Mouse (Mus musculus) forebrain, embryonic 10.5 days (tissue): ENCODE measurements around the gene Krt35. TPM values are rescaled to one million over a fixed set of nuclear protein-coding genes. Genes with fewer than 3 reads are reported as not detected.

Experiments
- DNase-seq: peaks from one replicate; pipeline ENCODE4 v3.0.0-alpha.2; 2017; ENCODE audit warnings: low spot score; ENCODE audit errors: extremely low spot score
- H3K27ac ChIP-seq: fragments of 300-500 bp; sonication (generic); 2 replicates; pipeline ENCODE4 v1.5.1; 2016; ENCODE audit warnings: mild to moderate bottlenecking
- H3K27me3 ChIP-seq: fragments of 300-500 bp; sonication (generic); 2 replicates; pipeline ENCODE4 v1.6.1; 2016; ENCODE audit warnings: mild to moderate bottlenecking; ENCODE audit not compliant: poor library complexity, severe bottlenecking
- H3K36me3 ChIP-seq: fragments of 300-500 bp; sonication (generic); replicated peaks from 2 replicates; pipeline ENCODE4 v1.6.1; 2016; ENCODE audit warnings: mild to moderate bottlenecking, moderate library complexity
- H3K4me1 ChIP-seq: fragments of 300-500 bp; sonication (generic); 2 replicates; pipeline ENCODE4 v1.6.1; 2016
- H3K4me3 ChIP-seq: fragments of 300-500 bp; sonication (generic); 2 replicates; pipeline ENCODE4 v1.5.1; 2016; ENCODE audit warnings: mild to moderate bottlenecking, moderate library complexity
- H3K9me3 ChIP-seq: fragments of 300-500 bp; sonication (generic); 2 replicates; pipeline ENCODE4 v1.6.1; 2016; ENCODE audit warnings: mild to moderate bottlenecking, moderate library complexity
- whole genome bisulfite sequencing: fragments of 180-500 bp; shearing (Covaris S2); methylation state at CpG from one replicate; pipeline ENCODE4 v1.1.7; 2016; 5-methylcytosine and 5-hydroxymethylcytosine counted together
- polyA plus RNA-seq: library from polyadenylated mRNA; unstranded; fragments of >200 nt; fragmentation: Nextera tagmentation; extraction: Ambion mirVana; gene quantifications from 2 replicates; pipeline ENCODE4 v1.2.1, GENCODE M21; 2016

The Krt35 gene
- polyA plus RNA-seq, result not detected in 2 replicates

GRCm38 (mm10) chr11:100096141-100096540 lies at the start of gene Krt35:
Krt35 (minus strand) TSS chr11:100096241.
- peaks cover 18% of the 10 kb centered on the region for H3K4me1 ChIP-seq
- 79% methylated on average over 9 of the region's 9 CpGs for WGBS
- DNase-seq, result no peak
- H3K36me3 ChIP-seq, result no peaks in the 10 kb centered on the region
- H3K4me3 ChIP-seq, result no peak within 1 kb of the TSS
- no peak within 1 kb of the TSS for H3K27ac ChIP-seq
- no peaks in the 10 kb centered on the region for H3K27me3 ChIP-seq
- no peaks in the 10 kb centered on the region for H3K9me3 ChIP-seq

GRCm38 (mm10) chr11:100145104-100145503 lies 49.1 kb upstream of the Krt35 start:
- WGBS, result under 1% methylated on average over 20 of the region's 20 CpGs
- Histone ChIP-seq H3K4me1 (peaks cover 18% of the 10 kb centered on the region), H3K27me3 (peaks cover 42% of the 10 kb centered on the region), H3K36me3 (no peaks in the 10 kb centered on the region), H3K9me3 (no peaks in the 10 kb centered on the region), H3K27ac (no peak overlapping the region), H3K4me3 (peak overlapping the region; percentile 52)
- DNase-seq, result no peak

- H3K9me3 ChIP-seq, result no peaks in the 10 kb centered on the region
- H3K27ac ChIP-seq, result no peak overlapping the region
- WGBS, result 94% methylated on average over 21 of the region's 21 CpGs
- peaks cover 51% of the 10 kb centered on the region for H3K4me1 ChIP-seq
- H3K4me3 ChIP-seq, result no peak overlapping the region
- peaks cover 24% of the 10 kb centered on the region for H3K27me3 ChIP-seq
- H3K36me3 ChIP-seq, result no peaks in the 10 kb centered on the region
- no peak for DNase-seq
Observed at GRCm38 (mm10) chr11:100140966-100141365, 44.9 kb upstream of the Krt35 start.

- Histone ChIP-seq H3K36me3 (no peaks in the 10 kb centered on the region), H3K27ac (peak overlapping the region; percentile 62), H3K27me3 (peaks cover 8% of the 10 kb centered on the region), H3K9me3 (no peaks in the 10 kb centered on the region), H3K4me1 (peaks cover 44% of the 10 kb centered on the region), H3K4me3 (no peak overlapping the region)
- 80% methylated on average over 2 of the region's 2 CpGs for WGBS
- no peak for DNase-seq
Observed at GRCm38 (mm10) chr11:100139391-100139790, 43.4 kb upstream of the Krt35 start.

GRCm38 (mm10) chr11:100138809-100139208 lies 42.8 kb upstream of the Krt35 start:
- H3K4me1 ChIP-seq, result peaks cover 44% of the 10 kb centered on the region
- no peak overlapping the region for H3K4me3 ChIP-seq
- peak overlapping the region; percentile 62 for H3K27ac ChIP-seq
- 43% methylated on average over 7 of the region's 7 CpGs for WGBS
- no peak for DNase-seq
- no peaks in the 10 kb centered on the region for H3K36me3 ChIP-seq
- H3K9me3 ChIP-seq, result no peaks in the 10 kb centered on the region
- H3K27me3 ChIP-seq, result peaks cover 2% of the 10 kb centered on the region

- Histone ChIP-seq H3K27me3 (no peaks in the 10 kb centered on the region; the same call in 1 of the 2 replicates), H3K36me3 (no peaks in the 10 kb centered on the region), H3K4me1 (peaks cover 44% of the 10 kb centered on the region), H3K9me3 (no peaks in the 10 kb centered on the region), H3K4me3 (no peak overlapping the region), H3K27ac (peak overlapping the region; percentile 60)
- 50% methylated on average over 5 of the region's 5 CpGs for WGBS
- DNase-seq, result no peak
Observed at GRCm38 (mm10) chr11:100137693-100138092, 41.7 kb upstream of the Krt35 start.

- Histone ChIP-seq H3K4me3 (no peak overlapping the region), H3K4me1 (peaks cover 44% of the 10 kb centered on the region), H3K27me3 (no peaks in the 10 kb centered on the region; the same call in 1 of the 2 replicates), H3K9me3 (no peaks in the 10 kb centered on the region), H3K36me3 (no peaks in the 10 kb centered on the region), H3K27ac (no peak overlapping the region)
- WGBS, result 63% methylated on average over 5 of the region's 5 CpGs
- DNase-seq, result no peak
Observed at GRCm38 (mm10) chr11:100136559-100136958, 40.5 kb upstream of the Krt35 start.

- no peak within 1 kb of the TSS for H3K4me3 ChIP-seq
- 68% methylated on average over 7 of the region's 7 CpGs for WGBS
- no peak for DNase-seq
- H3K36me3 ChIP-seq, result no peaks in the 10 kb centered on the region
- peaks cover 44% of the 10 kb centered on the region for H3K4me1 ChIP-seq
- no peaks in the 10 kb centered on the region for H3K9me3 ChIP-seq
- H3K27me3 ChIP-seq, result no peaks in the 10 kb centered on the region; the same call in 1 of the 2 replicates
- no peak within 1 kb of the TSS for H3K27ac ChIP-seq
Observed at GRCm38 (mm10) chr11:100135731-100136130, 39.7 kb upstream of the Krt35 start, which contains the start of gene Krt15. Krt15 (minus strand) TSS chr11:100135928.

GRCm38 (mm10) chr11:100124901-100125300 lies 28.9 kb upstream of the Krt35 start:
- H3K4me1 ChIP-seq, result no peaks in the 10 kb centered on the region
- H3K36me3 ChIP-seq, result no peaks in the 10 kb centered on the region
- H3K27me3 ChIP-seq, result no peaks in the 10 kb centered on the region
- no peak overlapping the region for H3K4me3 ChIP-seq
- WGBS, result 88% methylated on average over 7 of the region's 7 CpGs
- DNase-seq, result no peak
- H3K27ac ChIP-seq, result no peak overlapping the region
- H3K9me3 ChIP-seq, result no peaks in the 10 kb centered on the region

GRCm38 (mm10) chr11:100121466-100121865 lies 25.4 kb upstream of the Krt35 start, which contains the start of gene Krt13:
Krt13 (minus strand) TSS chr11:100121566.
- no peak for DNase-seq
- Histone ChIP-seq H3K4me1 (no peaks in the 10 kb centered on the region), H3K4me3 (no peak within 1 kb of the TSS), H3K27ac (no peak within 1 kb of the TSS), H3K27me3 (no peaks in the 10 kb centered on the region), H3K9me3 (no peaks in the 10 kb centered on the region), H3K36me3 (no peaks in the 10 kb centered on the region)
- 80% methylated on average over 3 of the region's 3 CpGs for WGBS

- DNase-seq, result no peak
- no peaks in the 10 kb centered on the region for H3K27me3 ChIP-seq
- H3K4me1 ChIP-seq, result no peaks in the 10 kb centered on the region
- H3K4me3 ChIP-seq, result no peak overlapping the region
- no peaks in the 10 kb centered on the region for H3K36me3 ChIP-seq
- 96% methylated on average over 5 of the region's 5 CpGs for WGBS
- H3K9me3 ChIP-seq, result no peaks in the 10 kb centered on the region
- no peak overlapping the region for H3K27ac ChIP-seq
Observed at GRCm38 (mm10) chr11:100120331-100120730, 24.3 kb upstream of the Krt35 start.

GRCm38 (mm10) chr11:100113742-100114029 lies 17.6 kb upstream of the Krt35 start:
- H3K4me3 ChIP-seq, result no peak overlapping the region
- H3K9me3 ChIP-seq, result no peaks in the 10 kb centered on the region
- H3K36me3 ChIP-seq, result no peaks in the 10 kb centered on the region
- H3K4me1 ChIP-seq, result no peaks in the 10 kb centered on the region
- H3K27me3 ChIP-seq, result no peaks in the 10 kb centered on the region
- WGBS, result 82% methylated on average over 2 of the region's 2 CpGs
- DNase-seq, result no peak
- H3K27ac ChIP-seq, result no peak overlapping the region

- no peak for DNase-seq
- Histone ChIP-seq H3K36me3 (no peaks in the 10 kb centered on the region), H3K27me3 (no peaks in the 10 kb centered on the region), H3K27ac (no peak overlapping the region), H3K4me3 (no peak overlapping the region), H3K9me3 (no peaks in the 10 kb centered on the region), H3K4me1 (no peaks in the 10 kb centered on the region)
- 90% methylated on average over 11 of the region's 11 CpGs for WGBS
Observed at GRCm38 (mm10) chr11:100112935-100113741, 17.1 kb upstream of the Krt35 start.
